Mouse (Mus musculus) liver, adult 2 months (tissue): Measurements from ENCODE around the gene Prph. TPM values are rescaled to one million over a fixed set of nuclear protein-coding genes. Genes with fewer than 3 reads are reported as not detected.
"Not testable (repeated sequence)": the region's sequence is repeated elsewhere in the genome, so short reads cannot be mapped to it uniquely, and the experiment has no call there.

Experiments
- DNase-seq: peaks from one replicate; pipeline ENCODE4 v3.0.0-alpha.2; 2011; ENCODE audit warnings: low read depth, low spot score; ENCODE audit errors: extremely low read depth
- H3K27ac ChIP-seq: fragments of 200-500 bp; replicated peaks from 2 replicates; pipeline ENCODE4 v1.5.1; 2012; ENCODE audit warnings: low read depth, mild to moderate bottlenecking, control low read depth, inconsistent platforms, low read length; ENCODE audit not compliant: insufficient read depth
- H3K27me3 ChIP-seq: fragments of 200-500 bp; 2 replicates; pipeline ENCODE4 v1.6.1; 2012; ENCODE audit warnings: mild to moderate bottlenecking, moderate library complexity, low read length, inconsistent platforms; ENCODE audit not compliant: control insufficient read depth, insufficient read depth
- H3K36me3 ChIP-seq: fragments of 200-500 bp; 2 replicates; pipeline ENCODE4 v1.6.1; 2012; ENCODE audit warnings: low read length, inconsistent platforms; ENCODE audit not compliant: control insufficient read depth, insufficient read depth
- H3K4me1 ChIP-seq: fragments of 200-500 bp; 2 replicates; pipeline ENCODE4 v1.6.1; 2011; ENCODE audit warnings: low read length; ENCODE audit not compliant: control insufficient read depth, insufficient read depth
- H3K4me3 ChIP-seq: fragments of 200-500 bp; 2 replicates; pipeline ENCODE4 v1.5.1; 2011; ENCODE audit warnings: low read depth, mild to moderate bottlenecking, control low read depth, low read length, moderate library complexity; ENCODE audit not compliant: insufficient read depth
- H3K79me2 ChIP-seq: fragments of 200-500 bp; 2 replicates; pipeline ENCODE4 v1.6.1; 2012; ENCODE audit warnings: inconsistent platforms, mild to moderate bottlenecking, low read length, moderate library complexity; ENCODE audit not compliant: control insufficient read depth, insufficient read depth
- H3K9ac ChIP-seq: fragments of 200-500 bp; 2 replicates; pipeline ENCODE4 v1.6.1; 2012; ENCODE audit warnings: low read depth, mild to moderate bottlenecking, control low read depth, inconsistent platforms, low read length
- CTCF ChIP-seq: fragments of 200-500 bp; IDR thresholded peaks from 2 replicates; pipeline ENCODE4 v1.5.1; 2011; ENCODE audit warnings: low read depth, low read length, control low read depth
- POLR2A ChIP-seq: fragments of 200-500 bp; IDR thresholded peaks from 2 replicates; pipeline ENCODE4 v1.6.1; 2011; ENCODE audit warnings: low read length, control low read depth; ENCODE audit not compliant: insufficient read depth; ENCODE audit errors: extremely low read depth
- WGBS: fragments of 180-500 bp; shearing (Covaris S2); methylation state at CpG from one replicate; pipeline ENCODE4 v1.1.7; 2018; 5-methylcytosine and 5-hydroxymethylcytosine counted together
- polyA plus RNA-seq: library from polyadenylated mRNA; depleted of rRNA; stranded (reverse); fragments of >200 nt; gene quantifications from 2 replicates; pipeline ENCODE4 v1.2.3, GENCODE M21; 2012
- total RNA-seq: library from RNA; depleted of rRNA; stranded (reverse); fragments of >200 nt; gene quantifications from 2 replicates; pipeline ENCODE4 v1.2.3, GENCODE M21; 2014

Prph gene
- total and polyA plus RNA-seq, 2 experiments: 0.09 TPM

DNA sequence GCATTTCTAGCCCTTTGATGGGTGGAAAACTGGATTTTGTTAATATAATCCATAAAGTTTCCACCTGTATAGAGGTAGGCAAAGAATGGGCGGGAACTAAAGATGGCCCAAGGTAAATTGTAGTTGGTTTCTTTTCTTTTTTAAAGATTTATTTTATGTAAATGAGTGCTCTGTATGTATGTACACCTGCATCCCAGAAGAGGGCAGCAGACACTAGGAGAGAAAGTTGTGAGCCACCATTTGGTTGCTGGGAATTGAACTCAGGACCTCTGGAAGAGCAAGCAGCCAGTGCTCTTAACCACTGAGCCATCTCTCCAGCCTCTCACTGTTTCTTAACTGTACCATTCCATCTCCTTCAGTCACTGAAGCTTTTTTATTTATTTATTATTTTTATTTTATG is 17.0 kb downstream of the Prph start:
- Histone ChIP-seq H3K4me3 (no peak overlapping the region), H3K27ac (no peak overlapping the region), H3K79me2 (no peaks in the 10 kb centered on the region), H3K9ac (no peak overlapping the region), H3K4me1 (no peaks in the 10 kb centered on the region), H3K36me3 (no peaks in the 10 kb centered on the region), H3K27me3 (no peaks in the 10 kb centered on the region)
- DNase-seq: no peak
- WGBS: 92% methylated on average over 1 of the region's 1 CpGs
- TF ChIP-seq POLR2A (no peak), CTCF (no peak)

DNA sequence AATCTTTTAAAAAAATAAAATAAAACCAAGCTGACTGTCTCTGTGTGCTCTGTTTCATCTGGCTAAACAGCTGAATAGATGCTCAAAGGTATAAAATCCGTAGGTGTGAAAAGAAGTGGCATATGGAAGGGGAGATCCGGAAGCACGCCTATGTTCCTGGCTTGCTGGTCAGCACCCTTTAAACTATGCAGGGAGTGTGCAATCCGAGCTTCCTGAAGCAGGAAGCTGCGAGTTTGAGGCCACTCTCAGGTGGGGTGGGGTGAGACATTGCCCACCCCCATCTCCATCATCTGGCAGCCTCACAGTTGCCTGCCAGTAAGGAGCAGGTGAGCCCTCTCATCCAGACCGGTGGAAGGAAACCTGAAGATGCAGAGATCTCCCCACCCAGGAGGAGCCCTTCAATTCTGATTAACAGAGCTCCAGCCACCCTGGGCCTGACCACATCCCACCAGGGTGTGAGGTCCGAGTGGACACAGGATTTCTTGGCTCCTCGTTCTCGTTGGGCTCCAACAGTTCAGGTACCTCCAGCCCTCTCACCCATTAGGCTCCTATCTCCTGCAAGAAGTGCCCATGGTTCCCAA is 19.1 kb downstream of the Prph start, which contains the start of gene Troap:
TSS of gene Troap (plus strand) at position 557 of the 581 bp plus-strand sequence.
- Histone ChIP-seq H3K79me2 (no peaks in the 10 kb centered on the region), H3K36me3 (no peaks in the 10 kb centered on the region), H3K4me3 (peak within 1 kb of the TSS; percentile 70), H3K27ac (peak within 1 kb of the TSS; percentile 62), H3K4me1 (no peaks in the 10 kb centered on the region), H3K27me3 (no peaks in the 10 kb centered on the region), H3K9ac (peak within 1 kb of the TSS; percentile 75)
- no peak for TF ChIP-seq CTCF
- no peak for TF ChIP-seq POLR2A
- WGBS: 21% methylated on average over 9 of the region's 9 CpGs
- no peak for DNase-seq

DNA sequence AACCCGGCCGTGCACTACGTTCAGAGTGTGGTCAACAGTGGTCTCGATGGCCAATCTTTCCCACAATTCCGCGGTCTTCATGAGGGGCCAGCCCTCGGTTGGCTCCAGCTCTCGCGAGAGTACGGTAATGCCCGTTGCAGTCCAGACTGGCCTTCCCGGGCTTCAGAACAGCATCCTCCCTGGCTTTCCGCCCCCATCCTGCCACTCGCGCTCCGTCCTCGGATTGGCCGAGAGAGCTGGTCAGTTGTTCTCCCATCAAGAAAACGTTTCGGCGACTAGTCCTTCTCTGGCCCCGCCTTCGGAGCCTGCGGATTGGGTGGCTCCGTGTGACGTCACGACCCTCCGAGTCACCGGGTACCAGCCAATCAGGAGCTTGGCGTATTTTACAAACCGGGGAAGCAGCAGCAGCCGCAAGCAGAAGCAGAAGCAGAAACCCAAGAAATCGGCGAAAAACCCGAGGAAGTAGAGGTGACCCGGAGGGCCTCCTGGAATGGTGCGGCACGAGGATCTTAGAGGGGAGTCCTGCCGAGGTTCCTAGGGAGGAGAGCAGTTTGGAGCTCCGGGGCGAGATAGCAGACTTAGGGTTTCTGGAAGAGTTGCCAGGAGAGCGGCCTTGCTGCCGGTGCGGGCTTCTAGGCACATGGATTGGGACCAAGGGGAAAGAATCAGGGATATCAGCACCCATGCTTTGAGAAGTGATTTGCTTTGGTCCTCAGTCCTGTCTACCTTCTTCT is 19.8 kb downstream of the Prph start:
- Histone ChIP-seq H3K27me3 (no peaks in the 10 kb centered on the region), H3K79me2 (no peaks in the 10 kb centered on the region), H3K4me3 (peak overlapping the region; percentile 70), H3K9ac (peak overlapping the region; percentile 75), H3K27ac (peak overlapping the region; percentile 62), H3K36me3 (no peaks in the 10 kb centered on the region), H3K4me1 (no peaks in the 10 kb centered on the region)
- under 1% methylated on average over 44 of the region's 44 CpGs for WGBS
- peak; percentile 88 for DNase-seq
- TF ChIP-seq CTCF (no peak), POLR2A (0 out of 2 replicates have a peak, but pooled peaks have one; percentile 21)

- H3K36me3 ChIP-seq, H3K27ac ChIP-seq, H3K4me1 ChIP-seq, H3K79me2 ChIP-seq, H3K27me3 ChIP-seq, DNase-seq, H3K9ac ChIP-seq, H3K4me3 ChIP-seq: not testable (repeated sequence)
- WGBS: 97% methylated on average over 3 of the region's 3 CpGs
Observed at GRCm38 (mm10) chr15:99076011-99076410, 21.0 kb downstream of the Prph start.

GRCm38 (mm10) chr15:99078181-99078910 is 23.4 kb downstream of the Prph start:
- H3K4me1 ChIP-seq: no peaks in the 10 kb centered on the region
- H3K36me3 ChIP-seq: no peaks in the 10 kb centered on the region
- no peak overlapping the region for H3K9ac ChIP-seq
- no peaks in the 10 kb centered on the region for H3K79me2 ChIP-seq
- H3K27ac ChIP-seq: no peak overlapping the region
- no peak overlapping the region for H3K4me3 ChIP-seq
- TF ChIP-seq POLR2A (no peak), CTCF (no peak)
- no peaks in the 10 kb centered on the region for H3K27me3 ChIP-seq
- no peak for DNase-seq
- WGBS: 85% methylated on average over 15 of the region's 15 CpGs
